Mouse (Mus musculus): ENCODE results near the gene Fbrsl1. TPM values are rescaled to one million over a fixed set of nuclear protein-coding genes. Genes with fewer than 3 reads are reported as not detected.

Fbrsl1 gene
- polyA plus RNA-seq, 1 experiment from 2014 or later = 14.4 TPM

- 0 out of 2 replicates have a peak, but pooled peaks cover 7% of the 10 kb centered on the region for H3K4me1 ChIP-seq (replicated peaks)
- H3K4me2 ChIP-seq = no peak overlapping the region
- H3K36me3 ChIP-seq = peaks cover 7% of the 10 kb centered on the region
- no peak for ATAC-seq (ENCODE audit: insufficient number of reproducible peaks, low FRiP score)
- H3K27me3 ChIP-seq (replicated peaks) = no peaks in the 10 kb centered on the region
- no peak overlapping the region for H3K9ac ChIP-seq
- 82% methylated on average over 4 of the region's 4 CpGs for WGBS
- no peaks in the 10 kb centered on the region for H3K9me3 ChIP-seq (replicated peaks)
- no peak overlapping the region for H3K4me3 ChIP-seq
- no peak overlapping the region for H3K27ac ChIP-seq (ENCODE audit: poor library complexity, severe bottlenecking)
Observed at GRCm38 (mm10) chr5:110425187-110425586, 23.1 kb downstream of the Fbrsl1 start.

- Histone ChIP-seq H3K4me2 (no peak overlapping the region), H3K4me1 (replicated peaks) (0 out of 2 replicates have a peak, but pooled peaks cover 7% of the 10 kb centered on the region), H3K9me3 (replicated peaks) (no peaks in the 10 kb centered on the region), H3K9ac (no peak overlapping the region), H3K4me3 (no peak overlapping the region), H3K27ac (ENCODE audit: poor library complexity, severe bottlenecking) (no peak overlapping the region), H3K27me3 (replicated peaks) (no peaks in the 10 kb centered on the region), H3K36me3 (0 out of 2 replicates have a peak, but pooled peaks cover 3% of the 10 kb centered on the region)
- ATAC-seq (ENCODE audit: insufficient number of reproducible peaks, low FRiP score) = no peak
- 88% methylated on average over 5 of the region's 5 CpGs for WGBS
Observed at GRCm38 (mm10) chr5:110424204-110424603, 24.1 kb downstream of the Fbrsl1 start.

- Histone ChIP-seq H3K9me3 (replicated peaks) (no peaks in the 10 kb centered on the region), H3K4me1 (replicated peaks) (peaks cover 26% of the 10 kb centered on the region), H3K36me3 (0 out of 2 replicates have a peak, but pooled peaks cover 3% of the 10 kb centered on the region), H3K9ac (no peak overlapping the region), H3K4me2 (no peak overlapping the region), H3K4me3 (no peak overlapping the region), H3K27ac (ENCODE audit: poor library complexity, severe bottlenecking) (no peak overlapping the region), H3K27me3 (replicated peaks) (no peaks in the 10 kb centered on the region)
- 95% methylated on average over 6 of the region's 6 CpGs for WGBS
- no peak for ATAC-seq (ENCODE audit: insufficient number of reproducible peaks, low FRiP score)
Observed at GRCm38 (mm10) chr5:110421393-110421792, 26.9 kb downstream of the Fbrsl1 start.

GRCm38 (mm10) chr5:110420950-110421349 is 27.4 kb downstream of the Fbrsl1 start:
- H3K4me2 ChIP-seq = no peak overlapping the region
- H3K27me3 ChIP-seq (replicated peaks) = no peaks in the 10 kb centered on the region
- no peak for ATAC-seq (ENCODE audit: insufficient number of reproducible peaks, low FRiP score)
- 0 out of 2 replicates have a peak, but pooled peaks cover 3% of the 10 kb centered on the region for H3K36me3 ChIP-seq
- no peak overlapping the region for H3K27ac ChIP-seq (ENCODE audit: poor library complexity, severe bottlenecking)
- WGBS = 69% methylated on average over 1 of the region's 1 CpGs
- H3K4me3 ChIP-seq = no peak overlapping the region
- no peak overlapping the region for H3K9ac ChIP-seq
- no peaks in the 10 kb centered on the region for H3K9me3 ChIP-seq (replicated peaks)
- peaks cover 31% of the 10 kb centered on the region for H3K4me1 ChIP-seq (replicated peaks)

- Histone ChIP-seq H3K27me3 (replicated peaks) (no peaks in the 10 kb centered on the region), H3K27ac (ENCODE audit: poor library complexity, severe bottlenecking) (no peak overlapping the region), H3K4me2 (no peak overlapping the region), H3K36me3 (peaks cover 9% of the 10 kb centered on the region), H3K4me1 (replicated peaks) (peaks cover 35% of the 10 kb centered on the region), H3K4me3 (no peak overlapping the region), H3K9ac (no peak overlapping the region), H3K9me3 (replicated peaks) (no peaks in the 10 kb centered on the region)
- WGBS = 89% methylated on average over 4 of the region's 4 CpGs
- no peak for ATAC-seq (ENCODE audit: insufficient number of reproducible peaks, low FRiP score)
Observed at GRCm38 (mm10) chr5:110420201-110420600, 28.1 kb downstream of the Fbrsl1 start.

- Histone ChIP-seq H3K9ac (no peak overlapping the region), H3K4me1 (replicated peaks) (peaks cover 35% of the 10 kb centered on the region), H3K27me3 (replicated peaks) (no peaks in the 10 kb centered on the region), H3K4me3 (no peak overlapping the region), H3K36me3 (peaks cover 9% of the 10 kb centered on the region), H3K4me2 (no peak overlapping the region), H3K9me3 (replicated peaks) (no peaks in the 10 kb centered on the region), H3K27ac (ENCODE audit: poor library complexity, severe bottlenecking) (no peak overlapping the region)
- no peak for ATAC-seq (ENCODE audit: insufficient number of reproducible peaks, low FRiP score)
- WGBS = 73% methylated on average over 1 of the region's 1 CpGs
Observed at GRCm38 (mm10) chr5:110418523-110418911, 29.8 kb downstream of the Fbrsl1 start.

GRCm38 (mm10) chr5:110417756-110418522 is 30.4 kb downstream of the Fbrsl1 start:
- Histone ChIP-seq H3K4me2 (no peak overlapping the region), H3K9ac (0 out of 2 replicates have a peak overlapping the region, but pooled peaks have one; percentile 27), H3K4me3 (no peak overlapping the region), H3K9me3 (replicated peaks) (no peaks in the 10 kb centered on the region), H3K27ac (ENCODE audit: poor library complexity, severe bottlenecking) (no peak overlapping the region), H3K36me3 (peaks cover 9% of the 10 kb centered on the region), H3K4me1 (replicated peaks) (peaks cover 35% of the 10 kb centered on the region), H3K27me3 (replicated peaks) (no peaks in the 10 kb centered on the region)
- ATAC-seq (ENCODE audit: insufficient number of reproducible peaks, low FRiP score) = no peak
- WGBS = 48% methylated on average over 14 of the region's 14 CpGs

GRCm38 (mm10) chr5:110416825-110417401 is 31.4 kb downstream of the Fbrsl1 start:
- Histone ChIP-seq H3K27ac (ENCODE audit: poor library complexity, severe bottlenecking) (0 out of 2 replicates have a peak overlapping the region, but pooled peaks have one; percentile 43), H3K9me3 (replicated peaks) (no peaks in the 10 kb centered on the region), H3K9ac (no peak overlapping the region), H3K36me3 (peaks cover 9% of the 10 kb centered on the region), H3K4me1 (replicated peaks) (peaks cover 35% of the 10 kb centered on the region), H3K4me2 (no peak overlapping the region), H3K27me3 (replicated peaks) (no peaks in the 10 kb centered on the region), H3K4me3 (no peak overlapping the region)
- ATAC-seq (ENCODE audit: insufficient number of reproducible peaks, low FRiP score) = no peak
- WGBS = 28% methylated on average over 7 of the region's 7 CpGs

- 0 out of 2 replicates have a peak overlapping the region, but pooled peaks have one; percentile 8 for H3K9ac ChIP-seq
- 38% methylated on average over 11 of the region's 13 CpGs for WGBS
- H3K4me1 ChIP-seq (replicated peaks) = peaks cover 33% of the 10 kb centered on the region
- no peak overlapping the region for H3K4me2 ChIP-seq
- peak overlapping the region; percentile 43; the same call in 1 of the 2 replicates for H3K27ac ChIP-seq (ENCODE audit: poor library complexity, severe bottlenecking)
- 0 out of 2 replicates have a peak, but pooled peaks have one; percentile 16 for ATAC-seq (ENCODE audit: insufficient number of reproducible peaks, low FRiP score)
- H3K4me3 ChIP-seq = no peak overlapping the region
- H3K9me3 ChIP-seq (replicated peaks) = no peaks in the 10 kb centered on the region
- H3K36me3 ChIP-seq = peaks cover 13% of the 10 kb centered on the region
- H3K27me3 ChIP-seq (replicated peaks) = no peaks in the 10 kb centered on the region
Observed at GRCm38 (mm10) chr5:110415806-110416700, 32.2 kb downstream of the Fbrsl1 start.

- no peak for ATAC-seq (ENCODE audit: insufficient number of reproducible peaks, low FRiP score)
- 84% methylated on average over 5 of the region's 5 CpGs for WGBS
- H3K36me3 ChIP-seq = peaks cover 16% of the 10 kb centered on the region
- no peak overlapping the region for H3K4me3 ChIP-seq
- no peaks in the 10 kb centered on the region for H3K27me3 ChIP-seq (replicated peaks)
- H3K27ac ChIP-seq (ENCODE audit: poor library complexity, severe bottlenecking) = no peak overlapping the region
- no peak overlapping the region for H3K4me2 ChIP-seq
- peaks cover 32% of the 10 kb centered on the region for H3K4me1 ChIP-seq (replicated peaks)
- no peak overlapping the region for H3K9ac ChIP-seq
- H3K9me3 ChIP-seq (replicated peaks) = no peaks in the 10 kb centered on the region
Observed at GRCm38 (mm10) chr5:110415022-110415421, 33.3 kb downstream of the Fbrsl1 start.

GRCm38 (mm10) chr5:110413018-110413417 is 35.3 kb downstream of the Fbrsl1 start:
- WGBS = 81% methylated on average over 14 of the region's 14 CpGs
- Histone ChIP-seq H3K27ac (ENCODE audit: poor library complexity, severe bottlenecking) (no peak overlapping the region), H3K27me3 (replicated peaks) (no peaks in the 10 kb centered on the region), H3K4me1 (replicated peaks) (peaks cover 25% of the 10 kb centered on the region), H3K4me2 (no peak overlapping the region), H3K4me3 (no peak overlapping the region), H3K9ac (no peak overlapping the region), H3K36me3 (peaks cover 28% of the 10 kb centered on the region), H3K9me3 (replicated peaks) (no peaks in the 10 kb centered on the region)
- no peak for ATAC-seq (ENCODE audit: insufficient number of reproducible peaks, low FRiP score)
